Mouse (Mus musculus): ENCODE data around the gene Tor1aip2. TPM values are rescaled to one million over a fixed set of nuclear protein-coding genes. Genes with fewer than 3 reads are reported as not detected.

The Tor1aip2 gene
- total and polyA plus RNA-seq, 3 experiments: 28.7 to 69.5 (median 62.8) TPM

DNA sequence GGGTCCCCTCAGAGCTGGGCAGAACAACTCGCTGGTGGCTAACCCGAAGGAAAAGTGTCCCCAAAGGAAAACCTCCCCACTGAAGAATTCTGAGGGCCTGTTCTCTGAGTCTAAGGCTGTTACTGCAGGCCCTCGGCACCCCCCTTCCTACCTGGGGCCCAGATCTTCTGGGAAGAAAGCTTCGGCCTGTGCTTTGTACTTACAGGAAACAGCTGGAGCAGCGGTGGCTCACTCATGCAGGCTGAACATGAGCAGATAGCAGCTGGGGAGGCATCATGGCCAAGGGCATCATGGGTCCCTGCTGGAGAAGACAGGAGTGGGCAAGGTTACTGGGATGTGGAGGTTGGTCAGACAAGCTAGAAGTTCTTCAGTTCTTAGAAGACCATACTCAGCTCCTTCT, 52.4 kb downstream of the Tor1aip2 start:
- no peaks in the 10 kb centered on the region for H3K9me3 ChIP-seq (replicated peaks; ENCODE audit: low read length)
- no peak overlapping the region for H3K27ac ChIP-seq (ENCODE audit: insufficient read depth, low read depth)
- TF ChIP-seq MAX (IDR thresholded peaks at IDR 0.05; ENCODE audit: low read length) (no peak), EP300 (IDR thresholded peaks at IDR 0.05; ENCODE audit: low read length) (no peak), ELF1 (IDR thresholded peaks at IDR 0.05; ENCODE audit: low read depth, low read length) (no peak), USF2 (conservative IDR thresholded peaks at IDR 0.05; ENCODE audit: low read depth, low read length) (no peak), GABPA (IDR thresholded peaks at IDR 0.05; ENCODE audit: insufficient replicate concordance, low read depth, low read length) (no peak), RAD21 (IDR thresholded peaks at IDR 0.05; ENCODE audit: low read depth, low read length) (no peak), ZMIZ1 (IDR thresholded peaks at IDR 0.05; ENCODE audit: low read depth, low read length) (no peak), MAFK (IDR thresholded peaks at IDR 0.05; ENCODE audit: insufficient replicate concordance, low read length) (no peak), MAZ (IDR thresholded peaks at IDR 0.05; ENCODE audit: low read depth, low read length) (no peak), TBP (conservative IDR thresholded peaks at IDR 0.05; ENCODE audit: low read depth, low read length) (no peak), ZC3H11A (IDR thresholded peaks at IDR 0.05; ENCODE audit: low read depth, low read length) (no peak), IRF4 (IDR thresholded peaks at IDR 0.05; ENCODE audit: low read depth, low read length) (no peak), PAX5 (IDR thresholded peaks at IDR 0.05; ENCODE audit: low read length) (no peak), CHD2 (IDR thresholded peaks at IDR 0.05; ENCODE audit: low read length) (no peak)
- H3K4me2 ChIP-seq (ENCODE audit: insufficient read depth, low read depth, poor library complexity, severe bottlenecking): no peak overlapping the region
- dilution Hi-C loops (cut with MboI; ENCODE audit: extremely low pct_ligation_motif_present, extremely low pct_unique_long_range_greater_than_20kb, low sequenced_read_pairs): no loop called here
- in situ Hi-C loops (cut with MboI; ENCODE audit: low pct_ligation_motif_present, low pct_unique_long_range_greater_than_20kb, low sequenced_read_pairs): no loop called here
- H3K4me3 ChIP-seq (replicated peaks in 1 of 3; ENCODE audit: low read depth in 2 of 3, low read length in 2 of 3, poor library complexity in 1 of 3): no peak overlapping the region
- H3K79me2 ChIP-seq (replicated peaks; ENCODE audit: control insufficient read depth, extremely low read depth, insufficient read depth, poor library complexity, severe bottlenecking): no peaks in the 10 kb centered on the region
- no peak overlapping the region for H3K9ac ChIP-seq (ENCODE audit: insufficient read depth, low read depth)
- peaks cover 0 to 8% of the 10 kb centered on the region in 2 experiments; a peak in 1 of 4 replicates for H3K4me1 ChIP-seq (ENCODE audit: control insufficient read depth in 1 of 2, insufficient read depth in 2 of 2)
- DNase-seq (ENCODE audit: extremely low read depth): no peak
- H3K27me3 ChIP-seq (replicated peaks): no peaks in the 10 kb centered on the region
- H3K36me3 ChIP-seq (replicated peaks in 1 of 2; ENCODE audit: control insufficient read depth in 1 of 2, insufficient read depth in 1 of 2, low read length in 1 of 2): no peaks in the 10 kb centered on the region

DNA sequence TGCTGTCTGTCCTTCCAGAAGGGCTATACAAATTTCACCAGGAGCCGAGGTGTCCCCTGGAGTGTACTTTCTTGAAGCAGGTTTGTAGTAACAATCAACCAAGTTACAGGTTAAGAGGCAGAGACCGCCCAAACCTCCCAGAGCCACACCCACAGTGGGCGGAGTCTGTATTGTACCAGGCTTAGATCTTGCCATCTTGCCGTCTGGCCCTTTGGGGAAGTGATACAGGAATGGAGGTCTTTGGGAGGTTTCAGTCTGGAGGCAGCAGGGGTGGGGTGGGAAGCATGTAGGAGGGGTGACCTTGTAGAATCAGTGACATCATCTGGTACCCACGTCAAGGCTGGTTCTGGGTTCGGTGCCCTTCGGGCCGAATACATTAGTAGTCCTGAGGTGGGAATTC, 54.4 kb downstream of the Tor1aip2 start:
- in situ Hi-C loops (cut with MboI; ENCODE audit: low pct_ligation_motif_present, low pct_unique_long_range_greater_than_20kb, low sequenced_read_pairs): no loop called here
- H3K4me2 ChIP-seq (ENCODE audit: insufficient read depth, low read depth, poor library complexity, severe bottlenecking): peak overlapping the region; percentile 17
- peaks cover 0 to 8% of the 10 kb centered on the region in 2 experiments; a peak in 1 of 4 replicates for H3K4me1 ChIP-seq (ENCODE audit: control insufficient read depth in 1 of 2, insufficient read depth in 2 of 2)

More for the DNA sequence above, 54.4 kb downstream of the Tor1aip2 start:
- H3K4me3 ChIP-seq (replicated peaks in 1 of 3; ENCODE audit: low read depth in 2 of 3, low read length in 2 of 3, poor library complexity in 1 of 3): no peak overlapping the region
- H3K79me2 ChIP-seq (replicated peaks; ENCODE audit: control insufficient read depth, extremely low read depth, insufficient read depth, poor library complexity, severe bottlenecking): no peaks in the 10 kb centered on the region
- no peaks in the 10 kb centered on the region for H3K9me3 ChIP-seq (replicated peaks; ENCODE audit: low read length)
- dilution Hi-C loops (cut with MboI; ENCODE audit: extremely low pct_ligation_motif_present, extremely low pct_unique_long_range_greater_than_20kb, low sequenced_read_pairs): no loop called here
- no peaks in the 10 kb centered on the region for H3K27me3 ChIP-seq (replicated peaks)
- TF ChIP-seq CHD2 (IDR thresholded peaks at IDR 0.05; ENCODE audit: low read length): no peak
- TF ChIP-seq ELF1 (IDR thresholded peaks at IDR 0.05; ENCODE audit: low read depth, low read length): no peak
- TF ChIP-seq UBTF (IDR thresholded peaks at IDR 0.05; ENCODE audit: low read depth, low read length): no peak
- TF ChIP-seq HCFC1 (IDR thresholded peaks at IDR 0.05; ENCODE audit: low read depth, low read length): no peak
- no peak for TF ChIP-seq RAD21 (IDR thresholded peaks at IDR 0.05; ENCODE audit: low read depth, low read length)
- TF ChIP-seq ZKSCAN1 (IDR thresholded peaks at IDR 0.05; ENCODE audit: borderline replicate concordance, low read depth, low read length): no peak
- TF ChIP-seq NRF1 (IDR thresholded peaks at IDR 0.05; ENCODE audit: low read depth, low read length): no peak
- no peak for TF ChIP-seq CTCF (conservative IDR thresholded peaks at IDR 0.05 in 1 of 2, IDR thresholded peaks at IDR 0.05 in 1 of 2; ENCODE audit: low read depth in 2 of 2, low read length in 2 of 2)
- TF ChIP-seq GABPA (IDR thresholded peaks at IDR 0.05; ENCODE audit: insufficient replicate concordance, low read depth, low read length): no peak
- no peak for TF ChIP-seq IRF4 (IDR thresholded peaks at IDR 0.05; ENCODE audit: low read depth, low read length)
- no peak for TF ChIP-seq TCF12 (IDR thresholded peaks at IDR 0.05; ENCODE audit: low read depth, low read length)
- TF ChIP-seq POLR2AphosphoS2 (IDR thresholded peaks at IDR 0.05; ENCODE audit: low read depth, low read length): no peak
- TF ChIP-seq MAFK (IDR thresholded peaks at IDR 0.05; ENCODE audit: insufficient replicate concordance, low read length): no peak
- no peak for TF ChIP-seq SMC3 (IDR thresholded peaks at IDR 0.05; ENCODE audit: low read depth, low read length)
- TF ChIP-seq USF2 (conservative IDR thresholded peaks at IDR 0.05; ENCODE audit: low read depth, low read length): no peak
- DNase-seq (ENCODE audit: extremely low read depth): peak; percentile 69
- no peak overlapping the region for H3K27ac ChIP-seq (ENCODE audit: insufficient read depth, low read depth)
- H3K36me3 ChIP-seq (replicated peaks in 1 of 2; ENCODE audit: control insufficient read depth in 1 of 2, insufficient read depth in 1 of 2, low read length in 1 of 2): no peaks in the 10 kb centered on the region
- no peak overlapping the region for H3K9ac ChIP-seq (ENCODE audit: insufficient read depth, low read depth)
